Mouse (Mus musculus) cerebral cortex, adult 2 months (tissue): ENCODE data around the gene Naaladl2.

Experiments
- WGBS: fragments of 180-500 bp; shearing (Covaris S2); methylation state at CpG from one replicate; pipeline ENCODE4 v1.1.7; 2018; 5-methylcytosine and 5-hydroxymethylcytosine counted together

Gene Naaladl2

DNA sequence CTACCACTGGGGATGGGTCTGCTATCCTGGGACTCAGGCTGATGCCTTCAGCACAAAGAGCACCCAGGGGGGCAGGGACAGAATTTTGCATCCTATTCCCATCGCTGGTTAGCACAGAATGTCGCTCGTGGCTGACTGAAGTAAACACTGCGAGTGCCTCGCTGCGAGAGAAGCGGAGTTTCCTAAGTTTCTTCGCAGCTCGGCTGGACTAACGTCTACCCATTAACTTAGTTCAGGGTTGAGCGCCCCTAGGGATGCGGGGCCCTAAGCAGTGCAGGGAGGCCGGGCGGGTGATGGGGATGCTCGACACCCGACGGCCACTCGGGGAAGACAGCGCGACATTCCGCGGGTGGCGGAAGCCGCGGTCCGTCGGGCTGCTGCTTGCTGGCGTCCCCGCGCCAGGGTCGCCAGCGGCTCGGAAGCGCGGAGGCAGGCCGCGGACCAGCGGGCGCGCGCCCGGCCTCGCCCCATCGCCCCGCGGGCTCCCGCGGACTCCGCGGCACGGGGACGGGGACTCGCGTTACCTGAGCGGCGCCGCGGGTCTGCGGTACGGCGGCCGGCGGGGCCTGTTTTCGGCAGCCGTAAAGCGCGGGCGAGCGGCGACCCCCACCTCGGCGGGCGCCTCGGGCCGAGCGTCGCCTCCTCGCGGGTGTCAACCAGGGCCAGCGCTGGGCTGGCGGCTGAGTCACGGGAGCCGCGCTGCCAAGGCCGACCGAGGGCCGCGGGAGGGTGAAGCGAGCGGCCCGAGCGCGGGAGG is at the start of gene Naaladl2:
Naaladl2 (minus strand) TSS at position 707 of the 757 bp plus-strand sequence.
- under 1% methylated on average over 92 of the region's 93 CpGs for WGBS

- 92% methylated on average over 13 of the region's 13 CpGs for WGBS
These were observed 7.7 kb upstream of the Naaladl2 start for GRCm38 (mm10) chr3:25151721-25152120.

GRCm38 (mm10) chr3:25144961-25145697 is 1.1 kb upstream of the Naaladl2 start:
- 14% methylated on average over 8 of the region's 8 CpGs for WGBS

DNA sequence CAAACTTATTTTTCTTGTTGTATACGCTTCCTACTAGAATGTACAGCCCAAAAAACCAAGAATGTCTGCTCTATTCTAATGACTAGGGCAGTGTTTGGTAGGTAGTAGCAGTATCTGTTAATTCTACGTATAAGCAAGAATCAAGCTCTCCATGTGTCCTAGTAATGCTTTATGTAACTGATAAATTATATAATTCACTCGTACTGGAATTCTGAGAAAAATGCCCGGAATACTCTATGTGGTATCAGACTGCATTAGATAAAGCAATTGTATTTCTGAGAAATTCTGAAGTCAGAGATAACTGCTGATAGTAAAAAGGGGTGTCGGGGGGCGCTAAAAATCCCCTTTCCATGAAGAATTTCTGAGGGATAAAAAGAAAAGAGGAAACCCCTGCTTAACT is 950 bp downstream of the Naaladl2 start:
- WGBS = 26% methylated on average over 6 of the region's 6 CpGs

GRCm38 (mm10) chr3:25131848-25132247 is 12.2 kb downstream of the Naaladl2 start:
- 32% methylated on average over 3 of the region's 3 CpGs for WGBS

DNA sequence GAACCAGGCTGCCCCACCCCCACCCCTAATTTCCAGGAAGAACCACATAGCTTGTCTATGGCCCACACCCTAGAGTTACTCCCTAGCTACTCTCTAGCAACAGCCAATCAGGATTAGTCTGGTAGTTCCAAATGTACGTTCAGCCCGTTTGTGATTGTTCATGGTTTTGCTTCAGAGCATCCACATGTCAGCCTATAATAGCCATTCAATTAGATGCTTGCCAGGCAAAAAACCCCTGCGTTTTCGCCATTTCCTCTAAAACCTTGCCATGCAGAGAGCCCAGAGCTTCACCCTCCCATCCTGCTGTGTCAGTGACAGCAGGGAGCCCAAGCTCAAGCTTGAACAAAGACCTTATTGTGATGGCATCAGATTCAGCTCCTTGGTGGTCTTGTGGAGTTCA is 16.2 kb downstream of the Naaladl2 start:
- WGBS = 60% methylated on average over 4 of the region's 4 CpGs

GRCm38 (mm10) chr3:25124919-25125846 is 18.9 kb downstream of the Naaladl2 start:
- 38% methylated on average over 5 of the region's 5 CpGs for WGBS

DNA sequence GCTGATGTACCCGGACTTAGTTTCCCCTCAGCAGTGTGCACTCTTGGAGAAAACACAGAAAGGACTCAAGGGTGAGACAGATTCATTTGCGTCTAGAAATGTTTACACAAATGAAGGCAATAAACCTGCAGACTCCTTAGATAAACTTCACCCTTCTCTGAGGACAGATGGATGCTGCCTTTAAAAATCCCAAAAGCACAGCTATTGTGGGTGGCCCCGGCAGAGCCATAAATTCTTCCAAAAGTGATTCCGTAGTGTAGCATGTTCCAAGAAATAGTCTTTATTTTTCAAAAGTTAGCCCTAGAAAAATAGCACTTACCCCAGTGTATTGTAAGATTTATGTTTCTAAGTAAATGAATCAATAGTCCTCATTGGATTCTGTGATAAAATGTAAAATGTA is 31.0 kb downstream of the Naaladl2 start:
- 65% methylated on average over 4 of the region's 4 CpGs for WGBS

DNA sequence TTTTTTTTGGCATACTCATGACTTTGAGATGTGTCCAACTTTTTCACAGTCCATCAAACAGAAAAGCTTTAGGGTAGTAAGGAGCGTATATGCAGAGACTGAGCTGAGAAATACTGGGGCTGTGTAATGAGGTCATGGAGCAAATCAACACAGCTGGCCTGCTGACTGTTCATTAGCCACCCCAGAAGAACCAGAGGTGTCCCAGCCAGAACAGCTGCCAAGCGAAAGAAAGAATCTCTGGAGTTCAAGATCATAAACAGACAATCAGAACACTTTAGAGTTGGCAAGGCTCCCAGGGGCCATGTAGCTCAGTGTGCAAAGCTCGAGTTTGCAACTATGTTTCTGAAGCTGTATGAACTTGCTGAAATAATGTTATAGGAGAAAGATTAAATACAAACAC is 35.1 kb downstream of the Naaladl2 start:
- 64% methylated on average over 3 of the region's 3 CpGs for WGBS

- WGBS = 57% methylated on average over 2 of the region's 2 CpGs
These were observed 51.1 kb downstream of the Naaladl2 start for GRCm38 (mm10) chr3:25092986-25093385.

GRCm38 (mm10) chr3:25075785-25076184 is 68.3 kb downstream of the Naaladl2 start:
- 86% methylated on average over 1 of the region's 1 CpGs for WGBS

GRCm38 (mm10) chr3:25074266-25074665 is 69.8 kb downstream of the Naaladl2 start:
- 67% methylated on average over 4 of the region's 4 CpGs for WGBS

DNA sequence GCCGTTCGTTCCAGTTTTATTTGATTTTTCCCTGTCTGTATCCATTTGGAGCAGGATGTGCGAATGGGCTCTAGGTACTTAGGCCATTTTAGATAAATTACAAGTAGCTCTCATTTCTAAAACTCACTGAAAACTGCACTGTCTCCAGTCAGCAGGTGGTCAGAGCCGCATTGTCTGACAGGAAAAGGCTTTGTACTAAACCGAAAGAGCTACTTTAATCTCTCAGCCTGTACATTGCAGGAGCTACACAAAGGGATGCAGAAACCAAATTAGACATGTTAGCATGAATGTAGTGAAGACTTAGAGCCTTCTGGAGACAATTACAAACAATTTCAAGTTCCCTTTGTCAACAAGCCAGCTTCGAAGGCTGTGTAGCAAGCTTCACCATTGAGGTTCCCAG is 70.2 kb downstream of the Naaladl2 start:
- WGBS = 55% methylated on average over 6 of the region's 6 CpGs

DNA sequence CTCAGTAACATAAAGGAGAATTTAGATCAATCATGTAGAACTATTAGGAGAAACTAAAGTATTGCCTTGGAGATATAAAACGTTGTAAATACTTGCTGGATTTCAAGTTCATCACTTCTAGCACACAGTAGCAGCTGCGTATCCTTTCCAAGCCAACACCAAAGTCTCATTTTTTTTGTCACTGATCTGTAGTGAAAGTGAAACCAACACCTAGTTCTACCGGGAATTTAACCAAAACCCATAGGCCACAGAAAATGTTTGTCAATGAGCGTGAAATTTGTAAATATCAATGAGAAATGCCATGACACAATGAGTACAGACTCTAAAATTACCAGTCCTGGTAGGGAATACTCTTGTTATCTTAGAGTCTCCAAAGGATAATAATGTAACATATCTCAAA is 80.8 kb downstream of the Naaladl2 start:
- WGBS = 80% methylated on average over 4 of the region's 4 CpGs

DNA sequence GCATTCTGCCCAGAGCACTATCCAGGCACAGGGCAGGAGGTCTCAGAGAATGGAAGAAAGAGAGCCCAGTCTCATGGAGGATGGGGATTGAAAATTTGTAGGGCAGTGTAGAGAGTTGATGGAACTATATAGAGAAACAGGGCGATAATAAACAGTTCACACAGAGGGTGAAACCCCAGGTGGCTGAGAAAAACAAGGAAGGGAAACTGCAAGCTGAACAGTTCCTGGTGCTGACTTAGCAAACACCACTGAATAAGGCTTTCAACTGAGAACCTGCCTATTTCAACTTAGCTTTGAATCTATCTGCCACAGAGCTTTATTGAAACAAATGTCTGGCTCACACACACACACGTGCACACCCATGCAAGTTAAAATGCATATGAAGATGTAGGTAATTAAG is 91.1 kb downstream of the Naaladl2 start:
- WGBS = 36% methylated on average over 2 of the region's 2 CpGs

DNA sequence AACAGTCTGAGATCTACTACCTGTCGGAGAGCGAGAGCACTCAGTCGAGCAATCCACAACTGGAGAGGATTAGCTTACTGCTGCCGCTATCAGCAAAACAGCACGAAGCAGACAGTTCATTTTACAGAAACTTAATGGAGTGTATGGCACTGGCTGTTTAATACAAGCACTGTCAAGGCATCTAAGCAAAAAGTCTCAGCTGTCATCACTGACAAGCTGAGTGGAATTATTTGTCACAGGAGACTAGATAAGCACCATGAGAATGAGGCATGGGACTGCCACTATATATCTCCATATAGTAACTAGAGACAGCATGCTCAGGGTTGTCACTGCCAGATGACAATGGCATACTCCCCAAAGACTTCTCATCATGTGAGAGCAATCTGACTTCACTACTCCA is 124.1 kb downstream of the Naaladl2 start:
- WGBS = 78% methylated on average over 5 of the region's 5 CpGs

DNA sequence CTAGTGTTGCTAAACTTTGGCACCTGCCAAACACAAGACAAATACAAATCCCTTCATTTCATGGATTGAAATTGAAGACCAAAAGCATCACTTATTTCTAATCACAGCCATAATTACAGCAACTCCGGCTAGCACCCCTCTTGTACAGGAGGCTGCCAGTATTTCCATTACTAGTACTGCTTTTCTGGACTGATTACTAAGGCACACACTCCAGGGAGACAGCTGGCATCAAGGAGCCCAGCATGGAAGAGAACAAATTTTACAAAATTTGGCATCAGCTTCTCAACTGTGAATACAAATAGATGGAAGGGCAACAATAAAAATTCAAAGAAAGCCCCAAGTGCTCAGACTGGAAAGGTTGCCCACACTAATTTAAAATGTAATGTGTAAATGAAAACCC is 133.3 kb downstream of the Naaladl2 start:
- WGBS = 44% methylated on average over 1 of the region's 1 CpGs

- 61% methylated on average over 2 of the region's 2 CpGs for WGBS
These were observed 137.3 kb downstream of the Naaladl2 start for GRCm38 (mm10) chr3:25006802-25007201.

- WGBS = 45% methylated on average over 2 of the region's 2 CpGs
These were observed 151.5 kb downstream of the Naaladl2 start for GRCm38 (mm10) chr3:24992577-24992976.

DNA sequence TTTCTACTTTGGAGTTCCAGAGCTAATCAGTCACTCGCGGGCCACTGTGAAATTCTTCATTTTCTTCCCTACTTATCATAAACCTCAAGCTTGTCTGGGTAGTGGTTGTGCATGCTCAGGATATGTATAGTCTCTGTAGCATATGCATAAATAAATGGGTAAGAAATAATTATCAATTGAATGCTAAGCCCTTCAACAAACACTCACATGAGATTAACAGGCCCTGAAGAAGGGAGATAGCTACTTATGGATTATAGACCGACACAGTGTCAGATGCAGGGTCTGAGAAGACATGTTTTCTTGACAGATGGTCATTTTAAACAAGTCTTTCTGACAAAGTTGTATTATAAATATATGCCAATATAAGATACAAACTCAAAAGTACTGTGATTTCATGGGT is 152.0 kb downstream of the Naaladl2 start:
- WGBS = 74% methylated on average over 3 of the region's 3 CpGs

GRCm38 (mm10) chr3:24982111-24982510 is 161.9 kb downstream of the Naaladl2 start:
- WGBS = 74% methylated on average over 4 of the region's 4 CpGs

- WGBS = 94% methylated on average over 2 of the region's 2 CpGs
These were observed 201.9 kb downstream of the Naaladl2 start for GRCm38 (mm10) chr3:24942170-24942569.
